Mouse (Mus musculus): ENCODE measurements around the gene Foxred2. TPM values are rescaled to one million over a fixed set of nuclear protein-coding genes. Genes with fewer than 3 reads are reported as not detected.

The Foxred2 gene
- polyA plus RNA-seq, 1 experiment from 2014 or later = 1.2 TPM

- Histone ChIP-seq H3K4me1 (ENCODE audit: control insufficient read depth, low read depth, low read length) (peaks cover 20% of the 10 kb centered on the region), H3K9me3 (replicated peaks; ENCODE audit: control insufficient read depth, low read length) (no peaks in the 10 kb centered on the region), H3K27me3 (ENCODE audit: control insufficient read depth, insufficient read depth, low read depth, low read length) (peaks cover 21% of the 10 kb centered on the region), H3K9ac (ENCODE audit: low read depth, low read length) (peak overlapping the region; percentile 37; the same call in 1 of the 2 replicates), H3K36me3 (ENCODE audit: control insufficient read depth, insufficient read depth) (peaks cover 24% of the 10 kb centered on the region), H3K27ac (ENCODE audit: low read length) (no peak overlapping the region), H3K4me2 (ENCODE audit: low read depth, low read length) (peak overlapping the region; percentile 82), H3K4me3 (ENCODE audit: low read depth, low read length) (peak overlapping the region; percentile 60)
- peak; percentile 12; the same call in 1 of the 2 replicates for ATAC-seq (ENCODE audit: low read depth)
- 16% methylated on average over 52 of the region's 52 CpGs for WGBS (ENCODE audit: insufficient replicate concordance)
Measured at GRCm38 (mm10) chr15:77955440-77956403, 800 bp downstream of the Foxred2 start.

- ATAC-seq (ENCODE audit: low read depth) = no peak
- H3K36me3 ChIP-seq (ENCODE audit: control insufficient read depth, insufficient read depth) = peaks cover 11% of the 10 kb centered on the region
- no peaks in the 10 kb centered on the region for H3K9me3 ChIP-seq (replicated peaks; ENCODE audit: control insufficient read depth, low read length)
- H3K4me3 ChIP-seq (ENCODE audit: low read depth, low read length) = no peak overlapping the region
- H3K27me3 ChIP-seq (ENCODE audit: control insufficient read depth, insufficient read depth, low read depth, low read length) = peaks cover 21% of the 10 kb centered on the region
- WGBS (ENCODE audit: insufficient replicate concordance) = 57% methylated on average over 2 of the region's 2 CpGs
- H3K9ac ChIP-seq (ENCODE audit: low read depth, low read length) = no peak overlapping the region
- H3K4me2 ChIP-seq (ENCODE audit: low read depth, low read length) = no peak overlapping the region
- no peak overlapping the region for H3K27ac ChIP-seq (ENCODE audit: low read length)
- H3K4me1 ChIP-seq (ENCODE audit: control insufficient read depth, low read depth, low read length) = peaks cover 20% of the 10 kb centered on the region
Measured at GRCm38 (mm10) chr15:77954362-77954761, 2.2 kb downstream of the Foxred2 start.

GRCm38 (mm10) chr15:77952921-77953320 lies 3.6 kb downstream of the Foxred2 start:
- H3K36me3 ChIP-seq (ENCODE audit: control insufficient read depth, insufficient read depth) = no peaks in the 10 kb centered on the region
- peaks cover 21% of the 10 kb centered on the region for H3K27me3 ChIP-seq (ENCODE audit: control insufficient read depth, insufficient read depth, low read depth, low read length)
- H3K4me1 ChIP-seq (ENCODE audit: control insufficient read depth, low read depth, low read length) = peaks cover 20% of the 10 kb centered on the region
- H3K4me2 ChIP-seq (ENCODE audit: low read depth, low read length) = no peak overlapping the region
- no peak overlapping the region for H3K4me3 ChIP-seq (ENCODE audit: low read depth, low read length)
- H3K9ac ChIP-seq (ENCODE audit: low read depth, low read length) = no peak overlapping the region
- no peak overlapping the region for H3K27ac ChIP-seq (ENCODE audit: low read length)
- ATAC-seq (ENCODE audit: low read depth) = no peak
- 66% methylated on average over 3 of the region's 3 CpGs for WGBS (ENCODE audit: insufficient replicate concordance)
- H3K9me3 ChIP-seq (replicated peaks; ENCODE audit: control insufficient read depth, low read length) = no peaks in the 10 kb centered on the region

GRCm38 (mm10) chr15:77949061-77949460 lies 7.5 kb downstream of the Foxred2 start:
- Histone ChIP-seq H3K27ac (ENCODE audit: low read length) (no peak overlapping the region), H3K36me3 (ENCODE audit: control insufficient read depth, insufficient read depth) (no peaks in the 10 kb centered on the region), H3K4me2 (ENCODE audit: low read depth, low read length) (no peak overlapping the region), H3K4me1 (ENCODE audit: control insufficient read depth, low read depth, low read length) (no peaks in the 10 kb centered on the region), H3K9ac (ENCODE audit: low read depth, low read length) (no peak overlapping the region), H3K27me3 (ENCODE audit: control insufficient read depth, insufficient read depth, low read depth, low read length) (peaks cover 1% of the 10 kb centered on the region; the same call in 1 of the 2 replicates), H3K9me3 (replicated peaks; ENCODE audit: control insufficient read depth, low read length) (no peaks in the 10 kb centered on the region), H3K4me3 (ENCODE audit: low read depth, low read length) (no peak overlapping the region)
- ATAC-seq (ENCODE audit: low read depth) = no peak
- WGBS (ENCODE audit: insufficient replicate concordance) = 72% methylated on average over 7 of the region's 7 CpGs

GRCm38 (mm10) chr15:77945711-77946110 lies 10.8 kb downstream of the Foxred2 start:
- Histone ChIP-seq H3K4me2 (ENCODE audit: low read depth, low read length) (no peak overlapping the region), H3K27ac (ENCODE audit: low read length) (no peak overlapping the region), H3K4me1 (ENCODE audit: control insufficient read depth, low read depth, low read length) (no peaks in the 10 kb centered on the region), H3K4me3 (ENCODE audit: low read depth, low read length) (no peak overlapping the region), H3K9ac (ENCODE audit: low read depth, low read length) (no peak overlapping the region), H3K27me3 (ENCODE audit: control insufficient read depth, insufficient read depth, low read depth, low read length) (no peaks in the 10 kb centered on the region), H3K9me3 (replicated peaks; ENCODE audit: control insufficient read depth, low read length) (no peaks in the 10 kb centered on the region), H3K36me3 (ENCODE audit: control insufficient read depth, insufficient read depth) (no peaks in the 10 kb centered on the region)
- 44% methylated on average over 4 of the region's 4 CpGs for WGBS (ENCODE audit: insufficient replicate concordance)
- ATAC-seq (ENCODE audit: low read depth) = peak; percentile 41; the same call in 1 of the 2 replicates

DNA sequence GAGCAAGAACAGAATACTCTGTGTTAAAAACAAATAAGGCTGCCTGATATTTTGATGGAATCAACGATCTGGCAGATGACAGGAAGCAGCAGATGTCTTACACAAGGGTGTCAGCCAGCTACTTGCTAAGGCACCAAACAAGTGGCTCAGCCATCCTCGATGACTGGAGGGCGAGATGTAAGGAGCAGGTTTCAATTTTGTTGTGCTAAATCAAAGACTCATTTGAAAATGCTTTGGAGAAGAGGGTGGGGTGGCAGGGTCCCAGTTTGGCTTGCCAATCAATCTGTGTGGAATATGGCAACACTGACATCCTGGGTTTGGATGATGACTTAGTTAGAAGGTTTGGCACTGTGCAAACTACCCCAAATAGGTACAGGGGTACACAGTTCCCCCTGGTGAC lies 15.0 kb downstream of the Foxred2 start:
- H3K4me3 ChIP-seq (ENCODE audit: low read depth, low read length) = no peak overlapping the region
- ATAC-seq (ENCODE audit: low read depth) = no peak
- WGBS (ENCODE audit: insufficient replicate concordance) = 56% methylated on average over 3 of the region's 3 CpGs

GRCm38 (mm10) chr15:77938516-77938915 lies 18.0 kb downstream of the Foxred2 start:
- 56% methylated on average over 5 of the region's 5 CpGs for WGBS (ENCODE audit: insufficient replicate concordance)
- no peak for ATAC-seq (ENCODE audit: low read depth)
- Histone ChIP-seq H3K4me2 (ENCODE audit: low read depth, low read length) (no peak overlapping the region), H3K4me3 (ENCODE audit: low read depth, low read length) (no peak overlapping the region), H3K9ac (ENCODE audit: low read depth, low read length) (no peak overlapping the region), H3K36me3 (ENCODE audit: control insufficient read depth, insufficient read depth) (no peaks in the 10 kb centered on the region), H3K4me1 (ENCODE audit: control insufficient read depth, low read depth, low read length) (peaks cover 7% of the 10 kb centered on the region), H3K9me3 (replicated peaks; ENCODE audit: control insufficient read depth, low read length) (no peaks in the 10 kb centered on the region), H3K27ac (ENCODE audit: low read length) (no peak overlapping the region), H3K27me3 (ENCODE audit: control insufficient read depth, insufficient read depth, low read depth, low read length) (no peaks in the 10 kb centered on the region; the same call in 1 of the 2 replicates)

More for the DNA sequence above, 15.0 kb downstream of the Foxred2 start:
- Histone ChIP-seq H3K27ac (ENCODE audit: low read length) (no peak overlapping the region), H3K9ac (ENCODE audit: low read depth, low read length) (no peak overlapping the region), H3K36me3 (ENCODE audit: control insufficient read depth, insufficient read depth) (no peaks in the 10 kb centered on the region), H3K4me1 (ENCODE audit: control insufficient read depth, low read depth, low read length) (no peaks in the 10 kb centered on the region), H3K9me3 (replicated peaks; ENCODE audit: control insufficient read depth, low read length) (no peaks in the 10 kb centered on the region), H3K27me3 (ENCODE audit: control insufficient read depth, insufficient read depth, low read depth, low read length) (no peaks in the 10 kb centered on the region), H3K4me2 (ENCODE audit: low read depth, low read length) (no peak overlapping the region)

GRCm38 (mm10) chr15:77935673-77936375 lies 20.7 kb downstream of the Foxred2 start:
- Histone ChIP-seq H3K27ac (ENCODE audit: low read length) (no peak overlapping the region), H3K9me3 (replicated peaks; ENCODE audit: control insufficient read depth, low read length) (no peaks in the 10 kb centered on the region), H3K36me3 (ENCODE audit: control insufficient read depth, insufficient read depth) (no peaks in the 10 kb centered on the region), H3K9ac (ENCODE audit: low read depth, low read length) (no peak overlapping the region), H3K4me1 (ENCODE audit: control insufficient read depth, low read depth, low read length) (peaks cover 26% of the 10 kb centered on the region), H3K4me3 (ENCODE audit: low read depth, low read length) (no peak overlapping the region), H3K4me2 (ENCODE audit: low read depth, low read length) (no peak overlapping the region), H3K27me3 (ENCODE audit: control insufficient read depth, insufficient read depth, low read depth, low read length) (no peaks in the 10 kb centered on the region; the same call in 1 of the 2 replicates)
- 69% methylated on average over 14 of the region's 14 CpGs for WGBS (ENCODE audit: insufficient replicate concordance)
- no peak for ATAC-seq (ENCODE audit: low read depth)
